In the genomic region with DNA sequence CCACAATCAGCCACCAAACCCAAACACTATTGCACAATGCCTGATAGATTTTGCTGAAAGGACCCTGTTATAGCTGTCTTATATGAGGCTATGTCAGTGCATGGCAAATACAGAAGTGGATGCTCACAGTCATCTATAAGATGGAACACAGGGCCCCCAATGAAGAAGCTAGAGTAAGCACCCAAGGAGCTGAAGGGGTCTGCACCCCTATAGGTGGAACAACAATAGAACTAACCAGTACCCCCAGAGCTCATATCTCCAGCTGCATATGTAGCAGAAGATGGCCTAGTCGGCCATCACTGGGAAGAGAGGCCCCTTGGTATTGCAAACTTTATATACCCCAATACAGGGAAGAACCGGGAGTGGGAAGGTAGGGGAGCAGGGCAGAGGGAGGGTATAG, we compare ENCODE assay signal across 11 mouse cellular contexts. TPM values are rescaled to one million over a fixed set of nuclear protein-coding genes. Genes with fewer than 3 reads are reported as not detected.
DNase-seq lines count a peak whose midpoint lies in the region; ATAC-seq and TF ChIP-seq lines count a peak whose summit lies in the region.
"Not testable (repeated sequence)": the region's sequence is repeated elsewhere in the genome, so short reads cannot be mapped to it uniquely, and the experiment has no call there.
"Had no signal": no experiment of that assay in that cellular context is flagged by ENCODE, and none has a peak within 500 bp of the region (broad histone marks: within the 10 kb centered on the region; RNA-seq: fewer than 3 reads in every experiment).

No protein-coding gene starts in this region.

- not testable (repeated sequence) for H3K27ac ChIP-seq in ES-Bruce4 (ENCODE audit: insufficient read depth, low read length); embryonic facial prominence, embryonic 11.5 days (replicated peaks; ENCODE audit: low read depth, low read length); forebrain, embryonic 16.5 days (ENCODE audit: low read length); heart, postnatal 0 days (ENCODE audit: low read depth); intestine, postnatal 0 days (ENCODE audit: low read depth, low read length); limb, embryonic 14.5 days (replicated peaks; ENCODE audit: low read depth, low read length); lung, postnatal 0 days (ENCODE audit: low read length); neural tube, embryonic 12.5 days

- not testable (repeated sequence) for TF ChIP-seq EP300 in ES-Bruce4 (IDR thresholded peaks at IDR 0.05; ENCODE audit: insufficient read depth, low read depth, low read length); heart, postnatal 0 days (IDR thresholded peaks at IDR 0.05; ENCODE audit: low read depth); lung, postnatal 0 days (IDR thresholded peaks at IDR 0.05)

- not testable (repeated sequence) for H3K9ac ChIP-seq in ES-Bruce4 (ENCODE audit: low read depth, poor library complexity, severe bottlenecking); embryonic facial prominence, embryonic 11.5 days (replicated peaks; ENCODE audit: low read length); heart, postnatal 0 days (replicated peaks; ENCODE audit: low read depth, low read length); intestine, postnatal 0 days (ENCODE audit: low read depth, low read length); limb, embryonic 14.5 days (ENCODE audit: low read depth, low read length, severe bottlenecking); lung, postnatal 0 days (replicated peaks; ENCODE audit: low read depth); neural tube, embryonic 12.5 days
- peak overlapping the region; percentile 49 for H3K9ac ChIP-seq in forebrain, embryonic 16.5 days (replicated peaks; ENCODE audit: low read depth, low read length)

- WGBS in embryonic facial prominence, embryonic 11.5 days = 10% methylated on average over 2 of the region's 2 CpGs
- 5% methylated on average over 2 of the region's 2 CpGs for WGBS in forebrain, embryonic 16.5 days
- WGBS in heart, postnatal 0 days = 6% methylated on average over 2 of the region's 2 CpGs
- WGBS in intestine, postnatal 0 days = 2% methylated on average over 2 of the region's 2 CpGs
- WGBS in limb, embryonic 14.5 days = 4% methylated on average over 2 of the region's 2 CpGs
- WGBS in lung, postnatal 0 days = 3% methylated on average over 2 of the region's 2 CpGs
- 9% methylated on average over 2 of the region's 2 CpGs for WGBS in neural tube, embryonic 12.5 days

- H3K4me1 ChIP-seq in ES-Bruce4 (ENCODE audit: control insufficient read depth, insufficient read depth, low read length); embryonic facial prominence, embryonic 11.5 days (ENCODE audit: control insufficient read depth, insufficient read depth, low read length); forebrain, embryonic 16.5 days (replicated peaks; ENCODE audit: control insufficient read depth, insufficient read depth, low read length); heart, postnatal 0 days (ENCODE audit: control insufficient read depth, insufficient read depth); intestine, postnatal 0 days (replicated peaks; ENCODE audit: control insufficient read depth, insufficient read depth, low read length); limb, embryonic 14.5 days (ENCODE audit: control insufficient read depth, insufficient read depth, low read length); lung, postnatal 0 days (ENCODE audit: insufficient read depth, low read depth, low read length); neural tube, embryonic 12.5 days: not testable (repeated sequence)

- peak overlapping the region; percentile 43 for H3K4me3 ChIP-seq in ES-Bruce4 (ENCODE audit: low read depth, low read length)
- peak overlapping the region; percentile 71 for H3K4me3 ChIP-seq in embryonic facial prominence, embryonic 11.5 days (ENCODE audit: low read depth, low read length)
- peak overlapping the region; percentile 98 for H3K4me3 ChIP-seq in forebrain, embryonic 16.5 days (replicated peaks; ENCODE audit: low read length)
- peak overlapping the region; percentile 86 for H3K4me3 ChIP-seq in heart, postnatal 0 days (ENCODE audit: low read depth, low read length)
- H3K4me3 ChIP-seq in intestine, postnatal 0 days (ENCODE audit: low read depth, low read length) = peak overlapping the region; percentile 94
- peak overlapping the region; percentile 57 for H3K4me3 ChIP-seq in limb, embryonic 14.5 days (replicated peaks; ENCODE audit: low read length)
- peak overlapping the region; percentile 79 for H3K4me3 ChIP-seq in lung, postnatal 0 days (ENCODE audit: low read depth, low read length)
- H3K4me3 ChIP-seq in neural tube, embryonic 12.5 days = peak overlapping the region; percentile 34

- TF ChIP-seq POLR2A in ES-Bruce4 (IDR thresholded peaks at IDR 0.05; ENCODE audit: insufficient read depth, low read length); limb, embryonic 14.5 days (IDR thresholded peaks at IDR 0.05; ENCODE audit: borderline replicate concordance, extremely low read depth, insufficient read depth, insufficient read length): not testable (repeated sequence)

- not testable (repeated sequence) for DNase-seq in embryonic facial prominence, embryonic 11.5 days (ENCODE audit: low spot score); heart, postnatal 0 days (ENCODE audit: low spot score); limb, embryonic 14.5 days (ENCODE audit: low spot score); lung, postnatal 0 days (ENCODE audit: low spot score)

- peak overlapping the region; percentile 32; the same call in 1 of the 2 replicates for H3K4me2 ChIP-seq in embryonic facial prominence, embryonic 11.5 days (ENCODE audit: low read depth, low read length)
- peak overlapping the region; percentile 55 for H3K4me2 ChIP-seq in forebrain, embryonic 16.5 days (ENCODE audit: low read length)
- H3K4me2 ChIP-seq in heart, postnatal 0 days (ENCODE audit: low read depth, low read length) = peak overlapping the region; percentile 60
- H3K4me2 ChIP-seq in intestine, postnatal 0 days (replicated peaks; ENCODE audit: low read depth) = peak overlapping the region; percentile 72
- H3K4me2 ChIP-seq in limb, embryonic 14.5 days (replicated peaks; ENCODE audit: low read depth, low read length, severe bottlenecking) = peak overlapping the region; percentile 51
- H3K4me2 ChIP-seq in lung, postnatal 0 days (replicated peaks; ENCODE audit: low read depth, low read length) = peak overlapping the region; percentile 64
- peak overlapping the region; percentile 61 for H3K4me2 ChIP-seq in neural tube, embryonic 12.5 days (replicated peaks)

- not testable (repeated sequence) for ATAC-seq in embryonic facial prominence, embryonic 11.5 days (replicated peaks; ENCODE audit: insufficient number of reproducible peaks, low FRiP score, low TSS enrichment, low read depth); forebrain, embryonic 16.5 days; heart, postnatal 0 days (ENCODE audit: insufficient read depth, low read depth); intestine, postnatal 0 days; lung, postnatal 0 days
- ATAC-seq in limb, embryonic 14.5 days (ENCODE audit: low FRiP score, low read depth) = peak; percentile 11; the same call in 1 of the 2 replicates
- ATAC-seq in neural tube, embryonic 12.5 days (ENCODE audit: low FRiP score, low read depth) = peak; percentile 6; the same call in 1 of the 2 replicates

- H3K27me3 ChIP-seq in ES-Bruce4 (ENCODE audit: control insufficient read depth, insufficient read depth, low read length, poor library complexity, severe bottlenecking); embryonic facial prominence, embryonic 11.5 days (ENCODE audit: control insufficient read depth, insufficient read depth, low read length); forebrain, embryonic 16.5 days (replicated peaks; ENCODE audit: control insufficient read depth, insufficient read depth, low read length); heart, postnatal 0 days (ENCODE audit: control insufficient read depth, insufficient read depth, low read length); intestine, postnatal 0 days (replicated peaks; ENCODE audit: control insufficient read depth, insufficient read depth, low read length); limb, embryonic 14.5 days (ENCODE audit: control insufficient read depth, insufficient read depth, low read length); lung, postnatal 0 days (replicated peaks; ENCODE audit: insufficient read depth, low read length); neural tube, embryonic 12.5 days (replicated peaks): not testable (repeated sequence)

- TF ChIP-seq CTCF in ES-Bruce4 (IDR thresholded peaks at IDR 0.05; ENCODE audit: low read depth, low read length); heart, postnatal 0 days (IDR thresholded peaks at IDR 0.05; ENCODE audit: low read depth); intestine, postnatal 0 days (IDR thresholded peaks at IDR 0.05; ENCODE audit: low read depth); lung, postnatal 0 days (IDR thresholded peaks at IDR 0.05): not testable (repeated sequence)

- H3K9me3 ChIP-seq in ES-Bruce4 (replicated peaks; ENCODE audit: control insufficient read depth, insufficient read depth, low read length, poor library complexity, severe bottlenecking); embryonic facial prominence, embryonic 11.5 days (replicated peaks; ENCODE audit: control insufficient read depth, low read length); forebrain, embryonic 16.5 days (ENCODE audit: control insufficient read depth, low read length); heart, postnatal 0 days (replicated peaks; ENCODE audit: control insufficient read depth, low read length); intestine, postnatal 0 days (ENCODE audit: control insufficient read depth); limb, embryonic 14.5 days (ENCODE audit: control insufficient read depth, low read length); lung, postnatal 0 days (ENCODE audit: low read length); neural tube, embryonic 12.5 days: not testable (repeated sequence)

- H3K36me3 ChIP-seq in ES-Bruce4 (ENCODE audit: control insufficient read depth, insufficient read depth, low read length, poor library complexity, severe bottlenecking); embryonic facial prominence, embryonic 11.5 days (replicated peaks; ENCODE audit: control insufficient read depth, insufficient read depth, low read depth, low read length); forebrain, embryonic 16.5 days (ENCODE audit: control insufficient read depth, insufficient read depth); heart, postnatal 0 days (replicated peaks; ENCODE audit: control insufficient read depth, insufficient read depth, low read length); intestine, postnatal 0 days (ENCODE audit: control insufficient read depth, insufficient read depth); limb, embryonic 14.5 days (ENCODE audit: control insufficient read depth, insufficient read depth, low read length); lung, postnatal 0 days (ENCODE audit: insufficient read depth, low read length); neural tube, embryonic 12.5 days: not testable (repeated sequence)

RNA-seq across cellular contexts. Expression of a gene that starts 33.7 kb away (rescaled TPM):
- 204 and 210 TPM in 2 replicates for polyA plus RNA-seq in ES-Bruce4 (2011; ENCODE audit: insufficient read depth, insufficient read length, low read depth, missing spikeins)
- 73.0 and 79.7 TPM in 2 replicates for polyA plus RNA-seq in embryonic facial prominence, embryonic 11.5 days (2014; fragmentation: Nextera tagmentation; extraction: Ambion mirVana)
- polyA plus RNA-seq in forebrain, embryonic 16.5 days (2015; fragmentation: Nextera tagmentation; extraction: Ambion mirVana) = 67.6 and 75.1 TPM in 2 replicates
- 100 TPM in 2 replicates for total RNA-seq in heart, postnatal 0 days (2014; rRNA removed; ENCODE audit: low replicate concordance)
- 18.6 and 20.9 TPM in 2 replicates for polyA plus RNA-seq in heart, postnatal 0 days (2015; fragmentation: Nextera tagmentation; extraction: Ambion mirVana)
- polyA plus RNA-seq in intestine, postnatal 0 days (2015; fragmentation: Nextera tagmentation; extraction: Ambion mirVana) = 22.7 and 23.6 TPM in 2 replicates
- 64.3 and 76.1 TPM in 2 replicates for polyA plus RNA-seq in limb, embryonic 14.5 days (2012; rRNA removed)
- polyA plus RNA-seq in limb, embryonic 14.5 days (2014; fragmentation: Nextera tagmentation; extraction: Ambion mirVana) = 57.5 and 64.9 TPM in 2 replicates
- polyA plus RNA-seq in lung, postnatal 0 days (2015; fragmentation: Nextera tagmentation; extraction: Ambion mirVana) = 26.9 and 31.3 TPM in 2 replicates
- polyA plus RNA-seq in neural tube, embryonic 12.5 days (2016; fragmentation: Nextera tagmentation; extraction: Ambion mirVana) = 53.0 and 55.5 TPM in 2 replicates

RNA-seq across cellular contexts. Expression of a gene that starts 41.3 kb away (rescaled TPM):
- polyA plus RNA-seq in ES-Bruce4 (2011; ENCODE audit: insufficient read depth, insufficient read length, low read depth, missing spikeins) = not detected in 2 replicates
- polyA plus RNA-seq in embryonic facial prominence, embryonic 11.5 days (2014; fragmentation: Nextera tagmentation; extraction: Ambion mirVana) = not detected in 2 replicates
- not detected in 2 replicates for polyA plus RNA-seq in forebrain, embryonic 16.5 days (2015; fragmentation: Nextera tagmentation; extraction: Ambion mirVana)
- not detected in 2 replicates for total RNA-seq in heart, postnatal 0 days (2014; rRNA removed; ENCODE audit: low replicate concordance)
- 0.05 TPM in 1 of 2 replicates, not detected in the other for polyA plus RNA-seq in heart, postnatal 0 days (2015; fragmentation: Nextera tagmentation; extraction: Ambion mirVana)
- polyA plus RNA-seq in intestine, postnatal 0 days (2015; fragmentation: Nextera tagmentation; extraction: Ambion mirVana) = 5.7 TPM in 2 replicates
- not detected in 2 replicates for polyA plus RNA-seq in limb, embryonic 14.5 days (2012; rRNA removed)
- not detected in 2 replicates for polyA plus RNA-seq in limb, embryonic 14.5 days (2014; fragmentation: Nextera tagmentation; extraction: Ambion mirVana)
- polyA plus RNA-seq in lung, postnatal 0 days (2015; fragmentation: Nextera tagmentation; extraction: Ambion mirVana) = not detected in 2 replicates
- polyA plus RNA-seq in neural tube, embryonic 12.5 days (2016; fragmentation: Nextera tagmentation; extraction: Ambion mirVana) = not detected in 2 replicates
- total RNA-seq: adrenal gland, adult 8-10 months; heart, postnatal 14 days; left cerebral cortex, adult 18-20 months had no signal

Comparison
In these comparisons a context has a peak if more than half of its experiments do, and no peak if none do; other contexts are left out.
1. H3K4me3 ChIP-seq: peak in every context shown above with its lines; median percentile 98 in forebrain, embryonic 16.5 days; 94 in intestine, postnatal 0 days; 86 in heart, postnatal 0 days; 79 in lung, postnatal 0 days; 71 in embryonic facial prominence, embryonic 11.5 days; 57 in limb, embryonic 14.5 days; 43 in ES-Bruce4; 34 in neural tube, embryonic 12.5 days.